Mouse (Mus musculus): Measurements from ENCODE around the gene Tmem186. TPM values are rescaled to one million over a fixed set of nuclear protein-coding genes. Genes with fewer than 3 reads are reported as not detected.

Tmem186 gene
- total RNA-seq, 2 experiments from 2014 or later, result 9.3 to 10.6 TPM

GRCm38 (mm10) chr16:8667814-8668213 lies 30.3 kb upstream of the Tmem186 start:
- DNase-seq (ENCODE audit: low spot score in 2 of 2), result no peak

GRCm38 (mm10) chr16:8667261-8667660 lies 29.7 kb upstream of the Tmem186 start:
- no peak for DNase-seq (ENCODE audit: low spot score in 2 of 2)

GRCm38 (mm10) chr16:8666452-8666851 lies 28.9 kb upstream of the Tmem186 start:
- no peak for DNase-seq (ENCODE audit: low spot score in 2 of 2)

- DNase-seq (ENCODE audit: low spot score in 2 of 2), result no peak
Observed at GRCm38 (mm10) chr16:8665367-8665766, 27.9 kb upstream of the Tmem186 start.

GRCm38 (mm10) chr16:8663606-8664539 lies 26.4 kb upstream of the Tmem186 start:
- no peak for DNase-seq (ENCODE audit: low spot score in 2 of 2)

GRCm38 (mm10) chr16:8663022-8663421 lies 25.5 kb upstream of the Tmem186 start:
- no peak for DNase-seq (ENCODE audit: low spot score in 2 of 2)

- DNase-seq (ENCODE audit: low spot score in 2 of 2), result no peak
Observed at GRCm38 (mm10) chr16:8658764-8659163, 21.3 kb upstream of the Tmem186 start.

- no peak for DNase-seq (ENCODE audit: low spot score in 2 of 2)
Observed at GRCm38 (mm10) chr16:8658349-8658748, 20.8 kb upstream of the Tmem186 start.

GRCm38 (mm10) chr16:8656256-8656655 lies 18.7 kb upstream of the Tmem186 start:
- DNase-seq (ENCODE audit: low spot score in 2 of 2), result no peak

GRCm38 (mm10) chr16:8655599-8655998 lies 18.1 kb upstream of the Tmem186 start:
- no peak for DNase-seq (ENCODE audit: low spot score in 2 of 2)

GRCm38 (mm10) chr16:8655108-8655507 lies 17.6 kb upstream of the Tmem186 start:
- no peak for DNase-seq (ENCODE audit: low spot score in 2 of 2)

GRCm38 (mm10) chr16:8650007-8650406 lies 12.5 kb upstream of the Tmem186 start:
- DNase-seq (ENCODE audit: low spot score in 2 of 2), result no peak

- DNase-seq (ENCODE audit: low spot score in 2 of 2), result no peak
Observed at GRCm38 (mm10) chr16:8645546-8645945, 8.0 kb upstream of the Tmem186 start.

- no peak for DNase-seq (ENCODE audit: low spot score in 2 of 2)
Observed at GRCm38 (mm10) chr16:8643855-8644254, 6.3 kb upstream of the Tmem186 start.

GRCm38 (mm10) chr16:8639466-8640191 lies 2.1 kb upstream of the Tmem186 start:
- no peak for DNase-seq (ENCODE audit: low spot score in 2 of 2)

GRCm38 (mm10) chr16:8638131-8638530 lies 619 bp upstream of the Tmem186 start:
- DNase-seq (ENCODE audit: low spot score in 2 of 2), result no peak

- DNase-seq (ENCODE audit: low spot score in 2 of 2), result no peak
Observed at GRCm38 (mm10) chr16:8636867-8637216, 670 bp downstream of the Tmem186 start.

- no peak for DNase-seq (ENCODE audit: low spot score in 2 of 2)
Observed at GRCm38 (mm10) chr16:8631428-8631827, 6.1 kb downstream of the Tmem186 start.

GRCm38 (mm10) chr16:8630419-8630818 lies 7.1 kb downstream of the Tmem186 start:
- no peak for DNase-seq (ENCODE audit: low spot score in 2 of 2)

GRCm38 (mm10) chr16:8620315-8621115 lies 17.0 kb downstream of the Tmem186 start:
- no peak for DNase-seq (ENCODE audit: low spot score in 2 of 2)

GRCm38 (mm10) chr16:8619659-8620314 lies 17.7 kb downstream of the Tmem186 start:
- DNase-seq (ENCODE audit: low spot score in 2 of 2), result no peak
